Mouse (Mus musculus) cerebellum, adult 11-12 months (tissue): ENCODE measurements around the gene Ambra1.
A peak's percentile ranks its signal among the peaks of the same experiment; 100 is the strongest.

Experiments used
- DNase-seq: peaks from one replicate; pipeline ENCODE4 v3.0.0; 2022

Ambra1 gene

GRCm38 (mm10) chr2:91939303-91939935 is 209.5 kb downstream of the Ambra1 start:
- peak; percentile 38 for DNase-seq

- DNase-seq = no peak
Measured at GRCm38 (mm10) chr2:91942356-91942755, 212.4 kb downstream of the Ambra1 start.

DNA sequence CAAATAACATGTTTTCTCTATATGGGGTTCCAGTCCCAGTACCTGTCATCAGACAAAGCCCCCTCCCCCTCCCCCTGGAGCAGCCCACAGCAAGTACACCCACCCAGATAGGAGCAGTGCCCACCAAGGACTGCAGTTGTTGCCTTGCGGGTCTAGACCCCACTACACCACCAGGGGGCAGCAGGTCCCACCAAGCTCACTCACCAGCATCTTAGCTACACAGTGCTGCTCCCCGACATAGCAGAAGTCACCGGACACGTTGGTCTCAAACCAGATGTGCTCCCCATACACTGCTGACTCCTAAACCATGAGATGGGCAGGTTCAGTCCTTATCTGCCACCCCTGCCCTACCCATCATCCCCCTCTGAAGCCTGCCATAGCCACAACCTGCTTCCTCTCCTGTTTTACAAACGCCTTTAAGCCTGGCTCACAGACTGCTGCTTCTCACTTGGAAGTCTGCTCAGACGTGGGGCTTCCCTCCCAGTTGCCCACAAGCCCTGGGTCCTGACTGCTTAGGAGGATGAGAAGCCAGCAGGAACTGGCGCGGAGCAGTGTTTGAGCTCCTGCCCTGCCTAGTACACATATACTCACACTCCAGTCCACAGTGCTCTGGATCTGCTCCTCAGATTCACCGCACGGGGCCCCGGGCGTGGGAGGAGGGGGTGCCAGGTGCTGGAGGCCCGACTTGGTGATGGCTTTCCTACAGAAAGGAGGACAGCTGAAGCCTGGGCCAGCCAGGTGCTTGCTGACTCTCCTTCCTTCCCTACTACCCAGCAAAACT is 214.4 kb downstream of the Ambra1 start:
- DNase-seq = peak; percentile 83

- peak; percentile 58 for DNase-seq
Measured at GRCm38 (mm10) chr2:91945483-91945882, 215.5 kb downstream of the Ambra1 start, which contains the start of gene Gm9821. TSS of gene Gm9821 (plus strand) at chr2:91945703.

- DNase-seq = peak; percentile 65
Measured at GRCm38 (mm10) chr2:91946836-91947235, 216.9 kb downstream of the Ambra1 start.

- peak; percentile 76 for DNase-seq
Measured at GRCm38 (mm10) chr2:91947397-91948150, 217.6 kb downstream of the Ambra1 start.

GRCm38 (mm10) chr2:91948151-91948509 is 218.2 kb downstream of the Ambra1 start:
- no peak for DNase-seq

- DNase-seq = peak; percentile 73
Measured at GRCm38 (mm10) chr2:91948792-91949241, 218.9 kb downstream of the Ambra1 start.

DNA sequence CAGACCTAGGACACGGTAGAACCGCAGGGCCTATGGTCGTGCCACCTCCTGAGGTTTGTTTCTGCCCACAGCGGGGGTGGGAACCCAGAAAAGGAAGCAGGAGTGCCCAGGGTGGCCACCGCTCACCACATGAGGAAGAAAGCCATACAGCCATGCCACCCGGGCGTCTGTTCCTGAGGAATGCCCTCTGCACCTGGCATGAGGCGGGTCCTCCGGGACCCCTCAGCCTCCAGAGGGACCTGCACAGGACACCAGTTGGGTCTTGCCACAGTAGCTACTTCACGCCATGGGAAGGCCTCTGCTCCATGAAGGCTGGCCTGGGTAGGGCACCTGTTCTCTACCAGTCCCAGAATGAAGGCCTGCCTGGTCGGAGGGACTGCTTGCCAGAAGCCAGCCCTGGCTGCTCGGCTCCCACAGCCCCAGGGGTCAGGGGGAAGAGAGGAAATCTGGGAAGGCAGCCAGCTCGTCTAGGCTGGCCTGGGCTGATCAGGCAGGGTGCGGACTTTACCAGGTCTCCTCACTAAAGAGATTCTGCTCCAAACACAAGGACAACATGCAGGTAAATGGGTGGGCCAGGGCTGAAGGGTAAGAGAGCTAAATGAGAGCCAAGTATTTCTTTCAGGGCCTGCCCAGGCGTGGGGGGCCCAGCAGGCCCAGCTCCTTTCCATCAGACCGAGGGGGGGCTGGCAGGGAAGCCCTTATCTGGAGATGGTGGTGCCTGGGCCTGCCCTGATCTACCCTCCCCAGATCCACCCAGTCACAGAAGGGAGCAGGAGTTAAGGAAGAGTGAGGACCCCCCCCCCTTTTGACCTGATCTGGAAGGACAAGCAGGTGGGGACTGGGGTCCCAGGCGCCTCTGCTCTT is 219.7 kb downstream of the Ambra1 start:
- DNase-seq = peak; percentile 88

DNA sequence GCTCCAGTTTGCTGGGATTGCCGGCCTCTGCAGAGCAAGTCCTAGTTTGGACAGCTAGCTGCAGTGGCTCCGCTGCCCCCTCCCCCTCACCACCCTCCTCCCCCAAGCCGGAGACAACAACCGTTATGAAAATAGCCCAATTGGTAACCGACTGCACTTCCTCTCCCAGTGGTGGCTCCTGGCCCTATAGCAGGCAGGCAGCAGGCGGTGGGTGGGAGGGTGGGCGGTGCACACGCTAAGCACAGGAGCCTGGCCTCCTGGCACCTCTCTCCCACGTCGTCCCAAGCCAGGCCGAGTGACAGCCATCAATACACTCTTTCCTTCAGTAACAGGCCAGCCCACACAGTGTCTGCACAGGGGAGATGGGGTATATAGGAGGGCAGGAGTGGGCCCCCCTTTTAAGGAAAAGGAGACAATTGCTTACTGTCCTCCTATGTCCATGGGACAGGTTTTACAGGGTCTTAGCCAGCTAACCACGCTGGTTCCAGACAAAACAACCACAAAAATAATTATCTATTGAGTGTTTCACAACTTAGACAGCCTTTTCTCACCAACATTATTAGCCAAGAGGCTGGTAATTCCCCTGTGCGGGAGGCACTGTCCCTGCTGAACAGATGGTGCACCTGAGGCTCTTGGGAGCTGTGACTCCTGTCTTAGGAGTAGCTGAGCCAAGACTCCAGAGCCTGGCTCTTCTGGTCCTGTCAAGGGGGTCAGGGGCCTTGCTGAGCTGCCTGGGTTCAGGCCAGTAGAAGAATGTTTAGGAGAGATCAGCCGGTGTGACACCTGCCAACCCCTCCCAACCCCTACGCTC is 220.5 kb downstream of the Ambra1 start:
- peak; percentile 92 for DNase-seq

GRCm38 (mm10) chr2:91953825-91954224 is 223.9 kb downstream of the Ambra1 start:
- peak; percentile 75 for DNase-seq

DNA sequence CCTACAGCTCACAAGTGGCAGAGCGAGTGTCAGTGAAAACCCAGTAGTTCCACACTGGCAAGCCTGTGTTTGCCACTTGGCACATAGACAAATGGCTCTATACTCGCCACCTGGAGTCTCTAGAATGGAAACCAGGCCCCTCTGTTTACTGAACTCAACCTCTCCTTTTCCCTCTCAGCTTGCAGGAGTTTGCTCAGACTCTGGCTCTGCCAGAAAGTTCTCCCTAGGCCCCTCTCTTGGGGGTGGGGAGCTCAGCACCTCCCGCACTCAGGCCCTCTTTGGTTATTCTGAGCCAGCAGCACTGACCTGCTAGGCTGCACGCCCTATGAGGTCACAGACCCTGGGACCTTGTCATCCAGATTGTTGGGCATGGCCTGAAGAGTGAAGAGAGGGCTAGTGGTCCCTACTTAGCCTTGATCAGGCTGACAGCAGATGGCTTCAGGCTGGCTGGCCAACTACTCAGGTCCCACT is 225.2 kb downstream of the Ambra1 start:
- DNase-seq = peak; percentile 72

DNA sequence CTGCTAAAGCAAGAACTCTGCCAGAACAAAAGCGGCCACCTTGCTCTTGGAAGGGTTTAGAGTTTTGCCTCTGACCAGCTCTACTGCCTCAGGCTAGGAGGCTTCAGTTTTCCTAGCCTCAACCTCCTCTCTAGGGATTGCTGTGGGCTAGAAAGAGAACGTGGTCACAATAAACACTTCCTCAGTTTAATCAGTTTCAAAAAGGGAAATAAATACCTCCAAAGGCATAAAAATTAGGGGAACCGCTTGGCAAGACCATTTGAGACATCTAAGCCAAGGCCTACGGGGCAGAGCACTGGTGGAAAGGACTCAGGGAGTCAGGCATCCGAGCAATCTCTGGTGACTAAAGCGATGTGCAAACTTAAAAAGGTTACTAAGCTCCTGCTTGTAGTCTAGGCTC is 225.9 kb downstream of the Ambra1 start:
- no peak for DNase-seq

- DNase-seq = peak; percentile 73
Measured at GRCm38 (mm10) chr2:91957096-91957495, 227.2 kb downstream of the Ambra1 start.

GRCm38 (mm10) chr2:91958049-91958448 is 228.1 kb downstream of the Ambra1 start:
- DNase-seq = peak; percentile 65

DNA sequence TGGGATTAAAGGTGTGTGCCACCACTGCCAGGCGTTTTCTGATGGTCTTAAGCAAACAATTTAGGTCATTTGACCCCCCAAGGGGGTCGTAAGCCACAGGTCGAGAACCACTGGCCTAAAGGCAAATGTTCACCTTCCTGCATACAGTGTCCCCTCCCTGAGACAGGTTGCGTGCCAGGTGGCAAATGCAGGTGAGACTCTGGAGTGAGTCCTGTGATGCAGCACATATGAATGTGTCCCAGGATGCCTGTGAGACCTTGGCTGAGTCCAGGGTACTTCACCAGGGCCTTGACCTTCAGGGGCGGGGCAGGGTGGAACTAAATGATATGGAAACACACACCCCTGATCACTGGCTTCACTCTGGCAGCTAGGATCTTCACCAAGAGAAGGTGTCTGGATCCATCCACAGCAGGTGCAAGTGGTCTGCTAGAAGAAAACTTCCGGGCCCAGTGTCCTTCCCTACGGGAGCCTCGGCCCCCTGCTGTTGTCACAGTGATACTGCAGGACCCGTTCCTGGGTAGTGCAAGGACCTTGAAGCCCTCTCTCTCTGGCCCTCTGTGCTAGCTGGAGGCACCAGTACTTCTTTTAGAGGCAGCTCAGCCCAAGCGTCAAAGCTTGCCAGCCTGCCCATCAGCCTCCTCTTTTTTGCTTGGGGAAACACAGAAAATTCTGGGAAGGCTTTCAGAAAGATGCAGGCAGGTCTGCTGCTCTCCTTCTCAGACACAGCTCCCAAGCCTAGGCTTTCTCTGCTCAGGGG is 228.9 kb downstream of the Ambra1 start:
- peak; percentile 72 for DNase-seq

DNA sequence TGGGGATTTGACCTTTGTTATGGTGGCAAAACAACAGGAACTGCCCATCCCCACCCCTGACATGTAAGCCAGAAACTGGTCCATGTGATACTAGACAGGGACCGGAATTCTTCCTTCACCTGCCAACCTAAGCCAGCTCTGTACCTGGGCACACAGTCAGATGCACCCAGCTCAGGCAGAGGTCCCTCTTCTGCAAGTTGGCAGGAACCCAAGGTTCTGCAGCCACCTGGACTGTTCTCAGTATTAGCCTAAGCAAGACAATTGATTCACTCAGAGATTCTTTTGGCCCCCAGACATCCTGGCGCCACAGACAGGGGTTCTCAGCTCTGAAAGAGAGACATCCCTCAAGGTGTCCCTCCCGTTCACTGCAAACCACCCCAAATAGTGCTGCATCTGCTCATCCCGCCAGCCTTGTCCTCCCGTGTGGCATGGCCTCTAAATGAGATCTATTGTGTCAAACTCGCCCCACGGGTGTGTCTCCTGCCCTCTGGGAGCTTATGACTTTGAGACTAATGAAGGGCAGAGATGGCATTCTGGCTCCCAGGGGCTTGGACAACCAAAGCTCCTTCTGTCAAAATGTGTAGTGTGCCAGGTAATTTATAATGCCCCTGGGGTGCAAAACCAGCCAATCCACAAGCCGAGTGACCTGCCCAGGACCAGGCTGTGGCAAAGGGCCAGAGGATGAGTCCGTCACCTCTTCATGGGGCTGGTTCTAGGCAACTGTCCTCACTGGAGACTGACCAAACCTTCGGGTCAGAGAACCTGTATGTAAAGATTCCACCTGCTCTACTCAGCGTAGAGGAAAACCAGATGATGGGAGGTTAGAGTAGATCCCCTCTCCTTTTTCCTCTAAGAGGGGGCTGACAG is 229.8 kb downstream of the Ambra1 start:
- peak; percentile 93 for DNase-seq

DNA sequence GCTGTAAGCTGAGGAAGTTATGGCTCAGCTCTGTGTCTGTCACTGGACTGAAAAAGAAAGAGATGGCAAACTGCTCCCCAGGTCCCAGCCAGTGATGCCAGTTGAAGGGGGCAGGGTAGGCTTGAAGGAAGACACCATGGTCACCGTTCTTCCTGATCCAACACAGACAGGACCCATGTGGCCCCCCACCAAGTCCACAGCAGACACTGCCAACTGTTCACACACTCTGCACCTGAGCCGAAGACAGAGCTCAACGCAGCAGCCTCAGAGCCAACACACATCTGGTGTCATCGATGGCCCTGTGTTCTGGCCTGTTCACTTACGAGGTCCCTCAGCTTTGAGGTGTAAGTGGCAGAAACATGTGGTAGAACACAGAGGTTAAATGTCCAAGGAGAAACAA is 230.5 kb downstream of the Ambra1 start:
- peak; percentile 72 for DNase-seq

- DNase-seq = peak; percentile 57
Measured at GRCm38 (mm10) chr2:91961901-91962761, 232.2 kb downstream of the Ambra1 start.
